Mouse (Mus musculus) liver, embryonic 16.5 days (tissue): ENCODE measurements at regions not wholly inside any gene's neighbourhood (a gene's known extent, or its start where the extent isn't known, plus 50 kb on each side); places are given as distances from the start of the nearest gene placed in this dataset.

Experiments
- ATAC-seq: fragments of 200-750 bp; cut with Nextera tagmentation; 2 replicates; pipeline ENCODE4 v1.8.0; 2017; ENCODE audit warnings: low read depth, mild to moderate bottlenecking, moderate number of reproducible peaks, moderate library complexity
- H3K27ac ChIP-seq: fragments of 300-500 bp; sonication (generic); 2 replicates; pipeline ENCODE4 v1.5.1; 2014; ENCODE audit warnings: mild to moderate bottlenecking, low read length
- H3K27me3 ChIP-seq: fragments of 300-500 bp; sonication (generic); 2 replicates; pipeline ENCODE4 v1.6.1; 2014; ENCODE audit warnings: low read depth, low read length, mixed read lengths; ENCODE audit not compliant: control insufficient read depth, insufficient read depth
- H3K36me3 ChIP-seq: fragments of 300-500 bp; sonication (generic); 2 replicates; pipeline ENCODE4 v1.6.1; 2014; ENCODE audit warnings: mild to moderate bottlenecking; ENCODE audit not compliant: control insufficient read depth, insufficient read depth
- H3K4me1 ChIP-seq: fragments of 300-500 bp; sonication (generic); 2 replicates; pipeline ENCODE4 v1.6.1; 2014; ENCODE audit warnings: low read depth, low read length, mixed read lengths; ENCODE audit not compliant: control insufficient read depth
- H3K4me2 ChIP-seq: fragments of 300-500 bp; sonication (generic); 2 replicates; pipeline ENCODE4 v1.6.1; 2014; ENCODE audit warnings: low read depth, low read length, mixed read lengths
- H3K4me3 ChIP-seq: fragments of 300-500 bp; sonication (generic); 2 replicates; pipeline ENCODE4 v1.5.1; 2014; ENCODE audit warnings: low read depth, mild to moderate bottlenecking, low read length
- H3K9ac ChIP-seq: fragments of 300-500 bp; sonication (generic); 2 replicates; pipeline ENCODE4 v1.6.1; 2014; ENCODE audit warnings: low read depth, low read length
- H3K9me3 ChIP-seq: fragments of 300-500 bp; sonication (generic); replicated peaks from 2 replicates; pipeline ENCODE4 v1.6.1; 2016; ENCODE audit warnings: low read length; ENCODE audit not compliant: control insufficient read depth
- WGBS: fragments of 180-500 bp; shearing (Covaris S2); extraction: QIAGEN DNeasy Blood & Tissue Kit; methylation state at CpG from one replicate; pipeline ENCODE4 v1.1.7; 2014; ENCODE audit not compliant: insufficient replicate concordance; 5-methylcytosine and 5-hydroxymethylcytosine counted together

DNA sequence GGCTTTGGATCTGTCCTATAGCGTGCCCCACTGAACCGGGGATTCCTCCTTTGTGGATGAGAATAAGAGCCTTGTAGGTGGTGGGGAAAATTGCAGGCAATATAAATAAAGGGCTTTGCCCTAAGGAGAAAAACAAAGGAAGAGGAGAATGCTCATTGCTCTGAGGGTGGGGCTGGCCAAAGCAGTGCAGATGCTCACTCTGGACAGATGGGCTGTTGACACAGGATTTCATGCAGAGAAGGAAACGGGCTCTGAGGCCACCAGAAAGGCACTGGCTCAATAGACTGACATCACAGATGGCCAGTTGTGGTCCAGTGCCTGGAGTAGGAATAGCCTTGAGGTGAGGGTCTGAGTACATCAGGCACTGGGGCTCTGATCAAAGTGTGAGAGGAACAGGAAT lies 532.7 kb upstream of the Atp11b start:
- H3K4me3 ChIP-seq = no peak overlapping the region
- no peak overlapping the region for H3K9ac ChIP-seq
- H3K4me2 ChIP-seq = no peak overlapping the region
- no peak for ATAC-seq
- H3K27ac ChIP-seq = no peak overlapping the region
- no peaks in the 10 kb centered on the region for H3K27me3 ChIP-seq
- H3K4me1 ChIP-seq = no peaks in the 10 kb centered on the region
- 52% methylated on average over 3 of the region's 3 CpGs for WGBS
- H3K9me3 ChIP-seq = no peaks in the 10 kb centered on the region
- H3K36me3 ChIP-seq = no peaks in the 10 kb centered on the region

DNA sequence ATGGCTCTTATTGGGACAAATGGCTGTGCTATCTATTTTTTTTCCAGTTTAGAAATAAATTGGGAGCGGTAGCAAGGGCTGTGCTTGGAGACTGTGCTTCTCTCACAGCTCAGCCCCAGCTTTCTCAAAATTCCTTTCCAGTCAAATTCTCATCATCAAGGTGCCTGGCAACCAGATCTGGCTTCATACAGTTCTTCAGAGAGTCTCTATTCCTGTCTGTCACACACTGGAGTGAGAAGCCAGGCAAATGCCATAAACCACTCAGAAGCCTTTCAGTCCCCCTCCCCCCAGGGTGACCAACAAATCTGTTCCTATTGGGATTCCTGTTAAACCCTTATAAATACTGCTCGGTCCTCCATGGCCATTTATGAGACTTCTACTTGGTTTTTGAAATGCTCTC lies 531.7 kb upstream of the Atp11b start:
- no peaks in the 10 kb centered on the region for H3K36me3 ChIP-seq
- no peak for ATAC-seq
- no peaks in the 10 kb centered on the region for H3K27me3 ChIP-seq
- no peak overlapping the region for H3K27ac ChIP-seq
- 38% methylated on average over 2 of the region's 2 CpGs for WGBS
- no peaks in the 10 kb centered on the region for H3K9me3 ChIP-seq
- H3K4me3 ChIP-seq = no peak overlapping the region
- H3K9ac ChIP-seq = no peak overlapping the region
- no peaks in the 10 kb centered on the region for H3K4me1 ChIP-seq
- H3K4me2 ChIP-seq = no peak overlapping the region

DNA sequence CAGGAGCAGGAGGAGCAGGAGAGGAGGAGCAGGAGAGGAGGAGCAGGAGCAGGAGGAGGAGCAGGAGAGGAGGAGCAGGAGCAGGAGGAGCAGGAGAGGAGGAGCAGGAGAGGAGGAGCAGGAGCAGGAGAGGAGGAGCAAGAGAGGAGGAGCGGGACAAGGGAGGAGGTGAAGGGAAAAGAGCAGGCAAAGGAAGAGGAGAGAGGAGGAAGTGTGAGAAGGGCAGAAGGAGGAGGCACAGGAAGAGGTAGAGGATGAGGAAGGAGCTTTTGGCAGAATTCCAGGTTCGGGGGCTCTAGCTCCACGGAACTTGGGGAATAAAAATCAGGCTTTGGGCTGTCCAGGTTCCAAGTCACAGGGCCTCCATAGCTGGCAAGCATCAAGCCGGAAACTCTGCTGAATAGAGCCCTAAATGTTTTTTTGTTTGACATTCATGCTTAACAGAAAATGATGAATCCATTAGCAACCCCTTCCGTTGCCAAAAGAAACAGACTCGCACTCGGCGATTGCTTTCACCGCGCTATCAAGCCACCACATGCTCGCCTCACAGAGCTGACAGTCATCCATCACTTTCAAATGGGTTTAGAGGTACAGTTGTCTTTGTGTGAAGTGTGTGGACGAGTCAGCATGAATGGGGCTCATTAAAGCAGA lies 528.7 kb upstream of the Atp11b start:
- Histone ChIP-seq H3K4me3 (no peak overlapping the region), H3K4me2 (no peak overlapping the region), H3K9ac (no peak overlapping the region), H3K4me1 (no peaks in the 10 kb centered on the region), H3K36me3 (no peaks in the 10 kb centered on the region), H3K27ac (no peak overlapping the region), H3K27me3 (no peaks in the 10 kb centered on the region), H3K9me3 (no peaks in the 10 kb centered on the region)
- ATAC-seq = no peak
- whole genome bisulfite sequencing = 14% methylated on average over 12 of the region's 12 CpGs

DNA sequence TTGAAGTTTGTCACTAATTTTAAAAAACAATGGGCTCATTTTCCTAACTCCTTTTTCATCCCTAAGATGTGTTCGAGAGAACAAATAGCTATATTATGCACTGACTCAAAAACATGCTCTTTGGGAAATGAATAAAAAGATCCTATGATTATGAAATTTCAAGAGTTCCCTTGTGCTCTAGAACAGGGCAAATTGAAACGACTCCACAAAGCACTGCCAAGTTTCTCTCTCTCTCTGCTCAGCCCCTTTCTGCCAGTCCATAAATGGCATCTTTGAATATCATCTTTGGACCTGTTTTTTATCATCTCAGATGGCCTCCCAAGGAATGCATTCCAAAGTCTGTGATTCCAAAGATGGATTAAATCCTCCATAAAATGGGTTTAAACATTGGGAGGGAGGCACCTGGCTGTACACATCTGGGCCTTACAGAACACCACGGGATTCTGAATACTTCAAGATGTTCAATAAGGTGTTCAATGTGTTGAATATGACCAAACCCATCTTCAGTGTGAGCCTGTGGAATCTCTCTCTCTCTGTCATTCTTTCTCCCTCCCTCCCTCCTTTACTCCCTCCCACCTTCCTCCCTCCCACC lies 528.0 kb upstream of the Atp11b start:
- H3K4me3 ChIP-seq = no peak overlapping the region
- 48% methylated on average over 3 of the region's 3 CpGs for WGBS
- no peak for ATAC-seq
- no peak overlapping the region for H3K4me2 ChIP-seq
- H3K27ac ChIP-seq = no peak overlapping the region
- no peak overlapping the region for H3K9ac ChIP-seq
- no peaks in the 10 kb centered on the region for H3K27me3 ChIP-seq
- H3K9me3 ChIP-seq = no peaks in the 10 kb centered on the region
- H3K36me3 ChIP-seq = no peaks in the 10 kb centered on the region
- H3K4me1 ChIP-seq = no peaks in the 10 kb centered on the region

DNA sequence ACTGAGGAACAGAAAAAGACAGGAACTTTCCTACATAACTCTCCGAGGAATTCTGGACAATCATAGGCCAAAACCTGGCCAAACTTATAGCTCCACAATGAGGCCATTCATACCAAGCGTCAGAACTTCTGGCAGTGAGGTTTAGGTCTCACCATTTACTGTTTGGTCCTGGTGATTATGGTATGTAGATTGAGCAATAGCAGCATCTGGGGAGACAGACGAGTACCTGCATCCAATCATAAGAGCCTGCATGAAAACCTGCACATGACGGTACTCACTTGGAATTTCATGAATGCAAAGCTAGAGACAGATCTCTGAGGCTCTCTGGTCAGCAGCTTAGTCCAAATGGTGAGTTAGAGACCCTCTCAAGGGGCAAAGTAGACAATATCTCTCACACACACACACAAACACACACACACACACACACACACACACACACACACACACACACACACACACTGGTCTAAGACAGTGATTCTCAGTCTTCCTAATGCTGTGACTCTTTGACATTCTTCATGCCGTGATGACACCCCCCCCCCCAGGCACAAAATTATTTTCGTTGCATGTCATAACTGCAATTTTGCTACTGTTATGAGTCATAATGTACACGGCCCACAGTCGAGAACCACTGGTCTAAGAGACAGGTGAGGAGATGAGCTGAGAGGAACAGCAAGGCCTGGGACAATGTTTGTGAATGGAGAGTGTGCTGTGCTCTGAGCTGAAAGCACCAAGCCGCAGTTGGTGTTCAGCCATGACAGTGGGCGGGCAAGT lies 522.6 kb upstream of the Atp11b start:
- 62% methylated on average over 10 of the region's 10 CpGs for WGBS
- H3K27ac ChIP-seq = no peak overlapping the region
- no peak overlapping the region for H3K4me2 ChIP-seq
- H3K27me3 ChIP-seq = no peaks in the 10 kb centered on the region
- H3K9me3 ChIP-seq = no peaks in the 10 kb centered on the region
- H3K4me1 ChIP-seq = no peaks in the 10 kb centered on the region
- H3K4me3 ChIP-seq = no peak overlapping the region
- H3K36me3 ChIP-seq = no peaks in the 10 kb centered on the region
- ATAC-seq = no peak
- no peak overlapping the region for H3K9ac ChIP-seq

DNA sequence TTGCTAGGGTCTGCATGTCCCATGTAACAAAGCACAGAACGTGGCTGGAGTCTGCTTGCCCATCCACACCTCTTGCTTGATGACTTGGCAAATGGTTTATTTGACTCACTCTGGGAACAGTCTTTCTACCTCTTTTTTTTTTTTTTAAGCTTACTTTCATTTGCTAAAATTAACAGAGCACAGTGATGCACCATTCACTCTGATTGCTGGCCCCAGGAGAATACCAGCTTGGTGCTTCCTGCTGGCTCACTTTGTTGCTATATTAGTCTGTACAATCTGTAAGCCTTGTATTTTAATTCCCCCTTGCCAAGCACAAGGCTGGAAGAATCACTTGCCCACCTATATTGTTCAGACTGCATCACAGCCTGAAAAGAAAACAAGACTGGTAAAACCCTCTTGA lies 521.4 kb upstream of the Atp11b start:
- no peak overlapping the region for H3K4me2 ChIP-seq
- H3K9me3 ChIP-seq = no peaks in the 10 kb centered on the region
- ATAC-seq = no peak
- H3K27ac ChIP-seq = no peak overlapping the region
- no peaks in the 10 kb centered on the region for H3K4me1 ChIP-seq
- 54% methylated on average over 1 of the region's 1 CpGs for WGBS
- no peaks in the 10 kb centered on the region for H3K36me3 ChIP-seq
- H3K9ac ChIP-seq = no peak overlapping the region
- no peak overlapping the region for H3K4me3 ChIP-seq
- H3K27me3 ChIP-seq = no peaks in the 10 kb centered on the region

DNA sequence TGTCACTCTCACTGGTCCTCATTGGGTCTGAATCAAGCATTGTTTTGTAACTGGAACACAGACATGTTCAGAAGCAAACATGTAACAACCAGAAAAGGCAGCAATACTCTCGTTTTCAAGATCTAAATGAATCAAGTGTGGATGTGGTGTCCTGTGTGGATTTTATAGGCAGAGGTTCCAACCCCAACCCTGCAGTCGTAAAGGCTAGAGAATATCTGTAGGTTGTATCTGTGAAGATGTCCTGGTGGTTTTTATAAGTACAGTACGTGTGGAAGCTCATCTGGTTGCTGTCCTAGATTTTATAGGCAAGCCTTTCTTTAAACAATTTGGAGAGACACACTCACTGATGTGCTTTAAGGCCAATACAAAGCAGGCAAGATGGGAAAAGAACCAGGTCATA lies 518.8 kb upstream of the Atp11b start:
- Histone ChIP-seq H3K9ac (no peak overlapping the region), H3K4me3 (no peak overlapping the region), H3K27me3 (no peaks in the 10 kb centered on the region), H3K4me1 (no peaks in the 10 kb centered on the region), H3K36me3 (no peaks in the 10 kb centered on the region), H3K4me2 (no peak overlapping the region), H3K27ac (no peak overlapping the region), H3K9me3 (no peaks in the 10 kb centered on the region)
- ATAC-seq = no peak
- 44% methylated on average over 3 of the region's 3 CpGs for WGBS

DNA sequence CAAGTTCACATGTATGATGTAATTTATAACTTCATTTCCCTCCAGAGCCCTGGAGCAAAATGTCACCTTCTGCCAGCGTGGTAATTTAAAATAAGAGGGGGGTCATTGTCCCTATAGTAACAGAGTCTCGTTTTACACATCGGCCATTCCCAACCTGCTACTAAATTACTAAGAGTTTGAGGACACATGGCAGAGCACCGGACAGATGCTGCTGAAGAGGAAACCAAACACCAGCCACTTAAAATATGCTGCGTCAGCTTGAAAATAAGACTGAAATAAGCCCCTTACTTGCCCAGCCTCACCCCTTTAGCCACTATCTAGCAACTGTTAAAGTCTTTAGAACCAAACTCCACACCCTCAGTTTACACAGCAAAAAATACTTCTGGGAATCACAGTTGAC lies 518.1 kb upstream of the Atp11b start:
- no peak overlapping the region for H3K4me3 ChIP-seq
- ATAC-seq = no peak
- no peaks in the 10 kb centered on the region for H3K27me3 ChIP-seq
- H3K36me3 ChIP-seq = no peaks in the 10 kb centered on the region
- no peak overlapping the region for H3K9ac ChIP-seq
- H3K4me2 ChIP-seq = no peak overlapping the region
- no peaks in the 10 kb centered on the region for H3K9me3 ChIP-seq
- WGBS = 46% methylated on average over 5 of the region's 5 CpGs
- H3K27ac ChIP-seq = no peak overlapping the region
- no peaks in the 10 kb centered on the region for H3K4me1 ChIP-seq

DNA sequence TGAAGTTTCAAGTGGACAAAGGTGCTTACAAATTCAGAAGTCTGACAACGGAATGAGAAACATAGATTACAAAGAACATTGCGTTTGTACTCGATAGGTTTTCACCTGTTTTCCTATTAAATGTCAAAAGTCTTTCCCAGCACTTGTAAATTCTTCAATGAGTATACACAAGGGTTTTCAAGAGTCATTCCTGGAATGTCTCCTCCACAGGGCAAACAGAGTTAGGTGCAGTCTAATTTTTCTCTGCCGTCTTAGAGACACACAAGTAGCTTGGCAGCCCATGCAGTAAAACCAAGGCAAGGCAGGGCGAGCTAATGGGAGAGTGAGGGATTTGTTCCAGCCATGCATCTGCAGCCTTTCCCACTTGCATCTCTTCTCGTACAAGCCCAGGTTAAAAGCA lies 516.6 kb upstream of the Atp11b start:
- Histone ChIP-seq H3K9me3 (no peaks in the 10 kb centered on the region), H3K4me1 (no peaks in the 10 kb centered on the region), H3K4me2 (no peak overlapping the region), H3K27ac (no peak overlapping the region), H3K27me3 (no peaks in the 10 kb centered on the region), H3K9ac (no peak overlapping the region), H3K4me3 (no peak overlapping the region), H3K36me3 (no peaks in the 10 kb centered on the region)
- 68% methylated on average over 6 of the region's 6 CpGs for WGBS
- ATAC-seq = no peak
